Mouse (Mus musculus) G1E-ER4 (cell line): ENCODE data around the gene Papola. TPM values are rescaled to one million over a fixed set of nuclear protein-coding genes. Genes with fewer than 3 reads are reported as not detected.

Experiments
- GATA1 ChIP-seq: IDR thresholded peaks from one replicate; pipeline ENCODE4 v1.8.0; 2012; ENCODE audit warnings: low read length, inconsistent platforms
- polyA plus RNA-seq: library from polyadenylated mRNA; stranded (reverse); fragments of >175 nt; gene quantifications from 2 replicates; pipeline ENCODE4 v1.2.3, GENCODE M21; 2012

The Papola gene
- polyA plus RNA-seq, 1 experiment: 637 TPM

DNA sequence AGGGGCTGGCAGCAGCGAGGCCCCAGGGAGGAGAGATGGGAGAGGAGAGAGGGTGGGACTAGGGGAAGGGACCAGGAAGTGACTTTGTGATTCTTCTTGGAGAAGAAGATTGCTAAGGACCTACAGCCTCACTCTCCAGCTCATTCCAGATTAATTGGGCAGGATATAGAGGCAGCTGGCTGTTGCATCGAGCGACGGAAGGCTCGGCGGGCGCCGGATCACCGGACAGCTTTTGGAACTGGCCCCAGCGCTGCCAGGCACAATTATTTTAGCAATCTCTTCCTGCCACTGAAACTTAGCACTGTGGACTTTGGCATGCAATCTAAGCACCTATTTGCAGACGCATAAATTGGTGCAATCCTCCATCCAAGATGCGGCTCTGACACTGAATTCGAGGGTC is 92.4 kb downstream of the Papola start:
- no peak for TF ChIP-seq GATA1

DNA sequence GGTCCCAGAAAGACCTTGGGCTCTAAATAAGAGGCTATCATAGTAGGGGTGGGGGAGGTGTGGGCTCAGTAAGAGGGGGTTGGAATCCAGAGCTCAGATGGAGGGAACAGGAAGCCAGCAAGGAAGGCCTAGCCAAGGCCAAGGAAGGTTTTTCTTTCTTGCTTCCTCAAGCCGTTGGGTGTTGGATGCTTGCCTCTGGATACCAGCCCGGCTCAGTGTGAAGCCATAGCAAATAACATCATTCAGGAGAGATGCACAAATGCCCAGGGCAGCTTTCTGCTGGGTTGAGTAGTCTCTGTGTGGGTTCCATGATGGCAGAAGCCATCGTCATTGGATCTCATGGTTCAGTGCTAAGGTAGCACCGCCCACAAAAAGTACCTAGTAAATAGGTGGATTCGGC is 94.3 kb downstream of the Papola start:
- TF ChIP-seq GATA1: no peak

DNA sequence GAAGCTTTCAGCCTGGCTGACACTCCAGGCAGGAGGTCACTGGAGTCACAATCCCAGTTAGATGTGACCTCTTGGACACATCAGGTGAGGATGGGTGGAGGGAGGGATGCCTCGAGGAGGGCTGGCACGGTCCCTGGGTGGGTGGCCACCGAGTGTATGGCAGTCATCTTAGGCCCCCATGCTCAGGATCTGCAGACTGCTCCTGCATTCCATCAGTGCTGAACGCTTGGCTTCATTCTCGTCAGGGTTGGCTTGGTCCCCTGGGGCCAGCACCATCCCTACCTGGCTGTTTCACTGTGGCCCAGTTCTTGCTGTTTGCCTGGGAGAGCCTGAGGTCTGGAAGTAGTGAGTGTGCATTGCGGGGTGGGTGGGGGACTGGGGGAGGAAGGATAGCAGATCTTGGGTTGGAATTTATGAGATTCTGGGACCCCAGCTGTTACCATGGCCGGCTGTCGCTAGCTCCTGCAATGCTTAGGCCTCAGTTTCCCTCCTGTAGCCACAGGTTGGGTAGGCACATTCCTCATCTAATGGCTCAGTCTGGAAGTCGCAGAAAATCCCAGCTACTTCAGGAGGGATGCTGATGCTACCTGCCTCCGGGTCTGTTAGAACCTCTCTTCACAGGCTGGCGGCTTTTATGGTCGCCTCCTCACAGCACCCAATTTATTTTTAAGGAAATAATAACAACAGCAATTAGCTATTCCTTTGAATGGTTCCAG is 99.5 kb downstream of the Papola start:
- no peak for TF ChIP-seq GATA1

DNA sequence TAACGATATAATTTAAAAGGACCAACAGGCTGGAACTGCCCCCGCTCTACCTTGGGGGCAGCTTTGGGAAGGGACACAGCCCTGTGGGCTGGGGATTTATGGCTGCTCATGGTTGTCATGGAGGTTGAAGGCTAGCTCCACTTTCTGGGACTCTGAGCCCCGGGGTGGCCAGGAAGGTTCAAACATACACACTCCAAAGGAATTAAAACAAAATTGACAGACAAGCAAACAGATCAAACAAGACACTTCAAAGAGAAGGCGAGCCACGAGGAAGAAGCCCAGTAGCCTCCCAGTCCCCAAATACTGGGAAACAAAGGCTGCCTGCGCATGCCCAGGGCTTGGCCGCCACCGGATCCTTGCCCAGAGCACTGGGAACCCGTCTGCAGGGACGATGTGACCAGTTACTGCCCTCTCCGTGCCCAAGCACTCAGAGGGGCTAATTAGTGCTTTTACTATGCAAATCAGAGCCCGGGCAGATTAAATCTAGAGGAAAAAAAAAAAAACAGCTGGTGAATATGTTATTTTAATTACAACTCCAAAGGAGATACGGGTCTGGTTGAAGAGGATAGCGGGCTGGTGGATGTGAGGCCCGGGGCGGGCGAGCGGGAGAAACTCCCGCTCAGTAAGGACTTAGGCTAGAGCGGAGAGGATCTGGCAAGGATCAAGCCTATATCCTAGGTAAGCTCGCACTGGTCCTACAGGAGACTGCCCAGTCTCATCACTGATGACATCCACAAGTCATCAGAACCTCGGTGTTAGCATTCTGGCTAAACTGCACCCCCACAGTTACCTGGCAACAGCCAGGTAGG is 100.2 kb downstream of the Papola start:
- no peak for TF ChIP-seq GATA1

Other genes with a start within 250 kb of the Papola start
- gene Bdkrb2, start 221.5 kb upstream of the Papola start, polyA plus RNA-seq: not detected in 2 replicates
- gene Bdkrb1, start 181.6 kb upstream of the Papola start, polyA plus RNA-seq: not detected in 2 replicates
- 2.0 and 2.5 TPM in 2 replicates for gene Gskip, start 99.9 kb upstream of the Papola start, polyA plus RNA-seq
- gene Atg2b, start 99.5 kb upstream of the Papola start, polyA plus RNA-seq: 23.9 and 28.7 TPM in 2 replicates
- 0.03 and 0.05 TPM in 2 replicates for gene Ak7, start 78.7 kb upstream of the Papola start, polyA plus RNA-seq
- 30.1 and 41.9 TPM in 2 replicates for gene Vrk1, start 225.5 kb downstream of the Papola start, polyA plus RNA-seq